Mouse (Mus musculus) ovary, postnatal 10 days (tissue): ENCODE data around the gene Rfx4.

Source experiments
- DNase-seq: peaks from one replicate; pipeline ENCODE4 v3.0.0; 2022; ENCODE audit warnings: low spot score

Gene Rfx4

DNA sequence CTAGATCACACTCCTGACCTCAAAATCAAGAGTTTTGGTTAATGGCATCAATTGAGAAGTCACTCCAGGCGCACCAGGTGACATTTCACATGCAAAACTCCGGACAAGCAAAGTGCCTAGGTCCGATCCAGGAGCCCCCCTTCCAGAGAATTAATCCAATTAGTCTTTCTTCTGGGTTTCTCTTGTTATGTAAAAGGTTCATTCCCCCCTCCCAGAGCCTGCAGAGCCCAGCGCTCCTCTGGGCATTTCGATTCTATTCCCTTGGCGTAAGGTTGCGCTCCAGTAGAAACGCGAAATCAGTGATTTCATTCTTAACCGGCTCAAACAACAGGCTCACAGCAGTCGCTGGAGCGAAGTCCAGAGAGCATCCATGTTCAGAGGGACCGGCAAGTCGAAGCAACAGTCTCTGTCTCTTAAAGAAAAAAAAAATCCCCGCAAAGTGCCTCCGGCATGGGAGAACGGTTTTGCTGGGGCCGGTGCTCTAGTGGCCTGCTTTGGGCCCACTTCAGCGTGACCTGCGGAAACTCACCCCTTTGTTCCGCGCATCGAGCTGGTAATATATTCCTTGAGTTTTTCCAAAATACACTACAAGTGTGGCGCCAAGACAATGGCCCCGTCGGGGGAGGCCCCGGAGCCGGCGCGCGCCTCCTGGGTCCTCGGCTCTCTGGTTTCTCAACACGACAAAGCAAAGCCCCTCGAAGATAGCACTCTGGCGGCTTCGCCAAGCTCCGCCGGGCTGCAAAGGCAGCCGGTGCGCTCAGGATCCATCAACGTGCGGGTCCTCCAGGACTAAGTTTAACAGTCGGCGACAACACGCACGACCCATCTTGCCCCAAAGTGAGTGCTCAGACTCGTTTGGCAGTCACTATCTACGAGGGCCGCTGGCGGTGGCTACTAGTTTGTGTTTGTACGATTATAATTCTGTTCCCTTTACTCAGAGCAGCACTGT, 2.9 kb downstream of the Rfx4 start:
- no peak for DNase-seq

DNA sequence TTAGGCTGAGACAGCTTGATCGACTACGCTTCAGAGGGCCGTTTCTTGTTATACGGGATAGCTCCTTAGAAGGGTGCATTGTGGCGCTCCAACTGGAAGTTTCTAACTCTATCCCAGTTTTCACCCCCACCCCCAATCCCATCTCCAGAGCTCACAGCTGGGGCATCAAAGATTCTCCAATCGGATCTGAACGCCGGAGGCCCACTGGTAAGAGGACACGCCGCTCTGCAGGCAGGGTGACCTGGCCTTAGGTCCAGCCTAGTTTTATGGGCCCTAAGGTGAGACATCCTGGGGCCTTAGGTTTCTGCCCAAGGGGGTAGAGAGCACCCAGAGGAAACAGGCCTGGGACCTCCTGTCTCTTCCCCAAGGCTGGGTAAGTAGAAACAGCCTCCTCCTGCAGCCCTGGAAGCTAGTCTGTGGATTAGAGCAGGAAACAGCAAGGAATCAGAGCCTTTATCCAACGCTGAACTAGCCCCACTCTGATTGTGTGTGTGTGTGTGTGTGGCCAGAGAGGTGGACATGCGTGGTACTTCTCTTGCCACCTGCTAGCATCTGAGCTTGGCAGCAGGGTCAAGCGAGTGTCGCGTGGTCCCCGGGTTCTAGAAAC, 3.8 kb downstream of the Rfx4 start:
- no peak for DNase-seq

DNA sequence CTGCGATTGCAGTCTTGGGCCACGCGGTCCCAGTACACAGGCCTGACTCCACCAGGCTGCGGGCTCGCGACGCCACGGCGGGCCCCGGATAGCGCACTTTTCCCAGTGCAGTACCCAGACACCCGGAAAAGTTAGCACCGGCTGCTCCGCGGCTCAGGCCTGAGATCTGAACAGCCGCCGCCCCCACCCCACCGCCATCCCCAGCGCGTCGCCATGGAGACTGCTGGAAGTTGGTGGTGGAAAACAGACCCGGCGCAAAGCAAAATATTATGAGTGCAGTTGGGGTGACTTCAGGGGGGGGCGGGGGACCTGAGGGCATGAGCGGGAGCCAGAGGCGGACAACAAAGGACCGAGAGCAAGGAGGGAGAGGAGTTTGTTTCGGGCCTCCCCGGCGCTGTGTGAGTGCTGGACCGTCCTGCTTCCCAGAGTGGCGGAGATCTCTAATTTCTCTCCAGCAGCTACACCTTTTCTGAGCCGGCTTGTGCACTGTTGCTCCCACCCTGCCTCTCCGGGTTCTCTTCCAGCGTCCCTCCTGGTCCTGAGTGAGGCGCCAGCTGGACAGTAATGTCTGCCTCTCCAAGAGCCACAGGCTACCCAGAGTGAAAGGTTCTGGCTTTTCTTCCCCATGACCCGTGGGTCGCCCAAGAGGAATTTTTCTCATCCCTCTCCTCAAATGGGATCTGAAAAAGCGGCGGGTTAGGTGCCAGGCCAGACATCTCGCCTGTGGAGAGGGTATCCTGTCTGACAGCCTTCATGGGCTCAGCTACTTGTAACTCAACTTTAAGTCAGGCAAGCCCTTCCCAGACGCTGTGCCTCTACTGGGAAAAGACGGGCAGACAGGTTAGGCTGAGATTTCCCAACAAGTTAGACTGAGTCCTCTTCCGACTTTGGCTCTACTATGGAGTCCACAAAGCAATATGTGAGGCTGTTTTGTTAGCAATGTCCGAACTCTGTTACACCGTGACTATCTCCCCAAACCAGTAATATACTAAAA, 4.6 kb downstream of the Rfx4 start:
- no peak for DNase-seq

DNA sequence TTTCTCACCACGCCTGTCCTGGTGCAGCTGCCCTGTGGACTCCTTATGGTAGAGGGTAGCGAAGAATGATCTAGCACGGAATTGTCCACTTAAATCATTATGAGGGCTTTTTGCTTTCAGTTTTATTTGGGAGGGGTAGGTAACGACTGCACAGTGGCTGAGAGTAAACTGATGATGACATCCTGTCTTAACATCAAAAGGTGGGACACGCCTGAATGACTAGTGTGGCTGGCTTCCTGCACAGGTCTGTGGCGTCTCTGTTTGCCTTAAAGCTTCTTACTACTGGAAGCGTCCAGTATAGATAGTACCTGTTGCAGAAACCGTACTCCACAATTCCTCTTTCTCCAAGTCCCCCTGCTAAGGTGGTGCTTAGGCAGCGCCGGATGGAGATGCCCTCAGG, 12.9 kb downstream of the Rfx4 start:
- DNase-seq: no peak

DNA sequence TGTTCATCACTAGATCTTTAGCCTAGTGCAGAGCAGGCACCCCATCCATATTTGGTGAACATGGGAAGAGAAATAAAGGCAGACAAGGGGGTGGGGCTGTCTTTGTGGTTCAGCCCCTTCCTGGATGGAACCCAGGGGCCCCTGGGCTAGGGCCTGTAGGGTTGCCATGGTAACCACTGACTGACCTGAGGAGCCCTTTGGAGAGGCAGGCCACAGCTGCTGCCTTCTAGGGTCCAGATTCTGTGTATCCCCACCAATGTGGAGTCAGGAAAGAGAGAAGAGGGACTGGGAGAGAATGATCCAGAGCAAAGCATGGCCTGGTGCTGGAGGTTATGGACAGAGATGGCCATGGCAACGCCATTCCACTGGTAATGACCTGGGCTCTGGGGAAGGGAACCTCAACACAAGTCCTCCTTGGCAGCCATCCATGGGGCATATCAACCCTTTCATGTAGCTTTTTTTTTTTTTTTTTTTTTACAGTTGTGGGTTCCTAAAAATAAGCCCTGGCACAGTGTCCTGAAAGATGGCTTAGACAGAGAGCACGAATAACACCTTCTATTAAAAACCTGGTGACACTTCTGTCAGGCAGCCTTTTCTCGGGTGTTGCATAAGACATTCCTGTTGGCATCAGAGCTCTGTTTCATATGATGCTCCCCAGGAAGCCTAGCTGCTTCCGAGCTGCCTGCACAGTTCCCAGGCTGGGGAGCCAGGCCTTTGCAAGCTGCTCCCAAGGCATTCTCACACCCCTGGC, 16.7 kb downstream of the Rfx4 start:
- DNase-seq: no peak

DNA sequence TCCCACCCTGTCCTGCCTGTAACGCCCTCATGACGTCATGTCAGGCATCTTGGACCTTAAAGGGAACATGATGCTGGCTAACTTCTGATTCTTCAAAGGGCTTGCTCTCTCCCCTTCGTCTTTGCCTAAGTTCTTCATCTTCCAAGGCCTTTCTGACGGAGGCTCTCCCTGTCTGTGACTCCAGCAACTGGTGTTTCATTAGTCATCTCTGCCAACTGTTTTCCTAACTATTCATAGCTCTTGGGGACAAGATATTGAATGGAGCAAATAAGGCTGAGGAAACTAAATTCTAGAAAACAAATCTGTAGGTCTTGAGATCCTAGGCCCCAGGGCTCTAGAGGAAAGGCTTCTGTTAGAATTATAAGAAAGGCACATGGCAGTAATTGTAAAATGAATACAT, 18.0 kb downstream of the Rfx4 start:
- DNase-seq: no peak

DNA sequence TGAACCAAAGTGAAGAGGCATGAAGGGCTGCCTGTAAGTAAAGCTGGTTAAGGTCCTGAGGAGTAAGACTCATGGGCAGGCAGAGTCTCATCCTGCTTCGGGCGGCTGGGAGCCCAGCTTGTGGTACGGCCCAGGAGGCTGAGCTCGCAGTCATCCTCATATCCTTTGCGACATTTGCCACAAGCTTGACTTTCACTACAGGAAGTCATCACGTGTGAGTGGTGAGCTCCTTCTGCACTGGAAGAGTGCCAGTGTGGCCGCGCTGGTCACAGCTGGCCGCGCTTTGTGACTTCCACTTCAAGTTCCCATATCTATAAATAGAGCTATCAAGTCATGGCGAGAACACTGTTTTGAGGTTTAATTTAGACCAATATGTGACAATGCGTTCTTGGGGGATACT, 18.7 kb downstream of the Rfx4 start:
- DNase-seq: no peak

DNA sequence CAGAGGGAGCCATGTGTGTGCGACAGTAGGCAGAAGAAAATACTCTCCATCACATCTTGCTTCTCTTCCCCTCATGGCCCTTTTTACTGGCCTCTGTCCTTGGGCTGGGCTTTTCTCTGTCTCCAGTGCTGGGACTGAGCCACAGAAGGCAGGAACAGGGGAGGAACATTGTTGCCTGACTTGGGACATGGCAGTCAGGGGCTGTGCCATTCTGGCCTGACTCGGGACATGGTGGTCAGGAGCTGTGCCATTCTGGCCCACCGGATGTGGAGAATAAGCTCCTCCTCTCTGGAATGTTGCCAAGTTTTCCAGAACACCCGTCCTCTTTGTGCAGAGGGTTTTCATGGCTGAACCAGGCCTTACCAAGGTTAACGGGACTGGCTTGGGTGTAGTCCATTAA, 21.2 kb downstream of the Rfx4 start:
- DNase-seq: no peak

DNA sequence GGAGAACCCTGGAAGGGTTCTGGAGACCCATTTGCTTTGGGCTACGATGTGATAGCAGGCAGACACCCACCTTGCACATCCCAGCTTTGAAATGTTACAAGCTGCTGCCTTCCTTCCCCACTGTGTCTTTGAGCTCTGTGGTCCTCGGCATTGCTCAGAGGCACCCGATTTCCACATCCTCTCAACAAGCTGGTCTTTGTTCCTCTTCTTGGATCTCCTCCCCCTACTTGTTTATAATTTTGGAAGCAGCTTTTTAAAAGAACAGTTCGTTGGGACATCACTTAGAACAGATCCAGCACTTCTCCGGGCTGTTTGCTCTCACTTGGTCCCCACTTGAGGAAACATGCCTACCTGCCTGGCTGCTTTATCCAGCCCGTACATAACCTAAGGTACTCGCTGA, 22.1 kb downstream of the Rfx4 start:
- DNase-seq: no peak

DNA sequence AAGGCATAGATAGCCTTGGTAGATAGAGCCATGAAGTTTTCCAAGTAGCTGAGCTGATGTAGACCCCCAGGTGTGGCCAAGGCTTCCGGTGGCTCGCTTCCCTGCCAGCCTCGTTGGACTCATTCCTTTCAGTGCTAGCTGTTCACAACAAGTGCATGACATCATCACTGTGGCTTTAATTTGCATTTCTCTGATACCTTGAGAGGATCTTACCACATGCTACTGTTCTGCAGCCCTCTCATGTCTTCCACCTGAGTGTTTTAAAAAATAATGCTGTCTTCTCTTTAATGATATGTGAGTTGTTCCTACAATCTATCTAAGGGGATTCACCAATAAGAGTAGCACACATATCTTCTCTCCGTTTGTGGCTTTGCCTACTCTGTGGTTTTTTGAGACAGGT, 25.0 kb downstream of the Rfx4 start:
- DNase-seq: no peak

DNA sequence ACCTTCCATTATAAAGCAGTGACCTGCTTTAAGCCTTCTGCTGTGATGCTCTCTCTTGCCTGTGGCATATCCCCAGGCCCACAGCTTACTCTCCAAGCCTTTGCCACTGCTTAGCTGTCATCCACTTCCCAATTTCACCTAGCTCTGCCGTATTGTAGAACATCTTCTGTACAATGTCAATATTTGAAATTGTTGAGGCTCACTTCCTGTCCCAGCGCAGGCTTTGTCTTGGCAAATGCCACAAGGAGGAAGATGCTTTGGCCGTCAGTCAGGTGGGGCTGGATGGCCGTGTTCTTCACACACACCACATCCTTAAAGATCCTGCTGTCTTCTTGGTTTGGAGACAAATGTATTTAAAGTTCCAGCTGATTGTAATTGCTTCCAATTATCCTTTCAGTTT, 29.5 kb downstream of the Rfx4 start:
- no peak for DNase-seq

DNA sequence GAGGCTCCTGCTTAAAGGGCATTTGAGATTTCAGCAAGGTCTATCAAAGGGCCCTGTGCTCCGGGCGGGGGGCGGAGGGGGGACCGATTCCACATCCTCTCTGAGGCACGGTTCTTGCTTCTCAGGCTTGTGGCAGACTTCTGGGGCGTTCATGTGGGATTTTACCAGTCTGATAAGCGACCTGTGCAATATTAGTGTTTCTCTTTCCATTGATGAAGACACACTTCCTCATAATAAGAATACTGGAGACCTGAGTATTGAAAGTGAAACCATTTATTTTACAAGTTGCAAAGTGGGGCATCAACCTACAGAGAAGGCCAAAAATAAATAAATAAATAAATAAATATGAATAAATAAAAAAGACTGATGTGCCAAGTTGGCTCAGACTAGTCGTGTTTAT, 34.5 kb downstream of the Rfx4 start:
- no peak for DNase-seq

DNA sequence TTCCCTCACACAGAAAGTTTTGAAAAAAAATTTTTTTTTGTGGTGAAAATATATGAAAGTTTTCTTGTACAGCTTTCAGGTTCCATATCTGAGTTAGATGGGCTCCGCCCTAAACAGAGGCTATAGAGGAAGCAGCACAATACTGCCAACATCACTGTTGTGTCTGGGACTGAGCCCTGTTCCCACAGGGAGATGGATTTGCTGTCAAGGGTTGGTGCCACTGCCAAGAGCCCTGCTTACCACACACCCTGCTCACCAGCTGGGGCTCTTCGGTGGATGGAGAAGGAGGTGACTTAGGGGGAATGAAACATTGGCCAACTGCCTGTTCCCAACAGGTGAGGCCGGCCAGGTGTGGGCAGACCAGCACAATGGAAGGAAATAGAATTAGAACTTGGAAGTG, 35.3 kb downstream of the Rfx4 start:
- no peak for DNase-seq

DNA sequence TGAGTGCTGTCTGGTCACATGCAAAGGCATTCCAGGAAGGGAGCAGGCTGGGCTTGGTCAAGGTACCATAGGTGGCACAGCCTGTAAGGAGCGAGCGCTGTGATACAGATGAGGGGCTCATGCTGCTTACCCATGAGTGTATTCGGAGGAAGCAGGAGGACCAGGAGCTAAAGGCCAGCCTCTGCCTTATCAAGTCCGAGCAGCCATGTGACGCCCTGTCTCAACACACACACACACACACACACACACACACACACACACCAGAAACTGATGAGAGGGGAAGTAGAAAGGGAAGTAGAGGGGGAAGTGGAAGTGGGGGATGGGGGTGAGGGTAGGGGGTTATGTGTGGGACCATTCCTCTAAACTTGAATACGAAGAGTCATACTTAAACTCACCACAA, 45.7 kb downstream of the Rfx4 start:
- no peak for DNase-seq

DNA sequence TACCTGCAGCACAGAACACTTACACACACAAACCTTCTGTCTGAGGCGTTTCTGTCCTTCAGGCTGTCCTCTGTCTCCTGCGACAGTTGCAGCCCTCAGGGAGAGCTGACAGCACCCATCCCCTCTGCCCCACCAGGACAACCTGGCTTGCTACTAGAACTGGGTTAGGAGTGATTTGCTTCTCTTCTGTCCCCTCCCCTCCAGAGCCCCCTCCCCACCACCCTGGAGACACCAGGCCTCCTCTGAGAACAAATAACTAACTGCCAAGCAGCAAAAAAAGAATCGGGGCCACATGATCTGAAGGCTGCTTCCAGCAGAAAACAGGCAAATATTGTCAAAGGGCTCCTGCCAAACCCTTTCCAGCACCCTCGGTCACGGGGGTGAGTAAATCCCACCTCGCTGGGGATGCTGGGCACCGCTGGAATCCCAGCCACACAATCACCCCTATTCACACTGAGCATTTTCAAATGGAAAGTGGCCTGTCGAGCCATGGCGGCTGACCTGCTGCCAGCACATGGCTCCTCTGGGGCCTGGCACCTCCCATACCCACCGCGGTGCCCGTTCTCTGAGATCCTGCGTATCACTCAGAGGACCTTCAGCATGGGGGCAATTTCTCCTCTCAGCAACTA, 47.5 kb downstream of the Rfx4 start:
- no peak for DNase-seq

DNA sequence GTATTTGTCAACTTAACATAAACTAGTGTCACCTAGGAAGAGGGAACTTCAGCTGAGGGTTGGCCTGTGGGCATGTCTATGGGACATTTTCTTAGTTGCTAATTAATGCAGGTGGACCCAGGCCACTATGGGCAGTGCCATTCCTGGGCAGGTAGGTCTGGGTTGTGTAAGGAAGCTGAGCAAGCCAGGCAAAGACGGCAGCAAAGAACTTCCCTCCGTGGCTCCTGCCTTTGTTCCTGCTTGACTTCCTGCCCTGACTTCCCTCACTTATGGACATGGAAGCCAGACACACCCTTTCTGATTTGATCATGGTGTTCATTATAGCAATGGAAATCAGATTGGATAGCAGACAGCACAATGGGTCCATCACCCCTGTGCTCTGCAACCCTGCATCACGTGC, 49.7 kb downstream of the Rfx4 start:
- DNase-seq: no peak

DNA sequence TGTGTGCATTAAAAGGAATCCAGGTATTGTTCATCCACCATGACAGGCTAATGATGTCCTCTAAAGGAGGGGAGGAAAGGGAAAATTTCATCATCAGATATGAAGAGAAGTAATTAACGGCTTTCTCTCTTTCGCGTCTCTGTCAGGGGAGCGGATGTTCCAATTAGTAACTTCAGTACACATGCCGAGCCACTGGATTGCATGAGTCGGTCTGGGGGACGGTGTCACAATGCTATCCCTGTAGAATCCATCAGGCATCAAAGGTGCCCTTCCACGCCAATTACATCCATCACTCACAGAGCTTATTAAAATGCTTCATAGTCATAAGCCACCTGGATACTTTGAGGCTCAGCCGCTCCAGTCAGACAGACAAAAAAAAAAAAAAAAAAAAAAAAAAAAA, 51.3 kb downstream of the Rfx4 start:
- DNase-seq: no peak

DNA sequence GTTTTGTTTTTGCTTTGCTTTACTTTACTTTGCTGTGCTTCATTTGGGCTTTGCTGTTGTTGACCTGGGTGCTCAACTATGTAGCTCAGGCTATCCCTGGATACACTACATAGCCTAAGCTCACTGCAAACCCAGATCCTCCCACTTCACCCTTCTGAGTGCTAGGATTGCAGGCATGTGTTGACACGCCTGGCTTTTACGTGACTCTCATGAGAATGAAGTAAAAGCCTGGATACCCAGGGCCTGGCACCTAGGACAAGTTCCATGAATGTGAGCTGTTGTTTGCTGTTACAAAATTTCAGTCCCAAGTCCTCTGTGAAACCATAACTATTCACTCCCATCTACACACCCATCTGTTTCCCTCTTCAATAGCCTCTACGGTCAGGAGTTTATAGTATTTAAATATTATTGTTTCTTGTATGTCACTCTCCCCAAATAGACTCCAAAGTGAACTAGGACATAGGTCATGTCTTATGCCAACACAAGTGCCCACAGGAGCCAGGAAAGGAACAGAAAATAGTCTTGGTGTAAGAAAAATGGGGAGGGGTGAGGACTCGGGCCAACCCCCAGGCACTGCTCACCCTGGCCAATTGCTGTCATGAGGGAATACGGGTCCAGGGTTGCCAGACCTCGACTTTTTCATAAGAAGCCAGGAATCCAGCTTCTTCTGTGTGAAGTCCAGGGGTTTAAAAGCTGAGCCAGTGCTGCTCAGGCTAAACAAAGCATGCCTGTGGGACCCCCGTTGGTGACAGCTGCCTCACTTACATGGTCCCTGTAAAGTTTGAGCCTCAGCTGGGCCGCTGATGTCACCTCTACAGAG, 54.4 kb downstream of the Rfx4 start:
- DNase-seq: no peak

DNA sequence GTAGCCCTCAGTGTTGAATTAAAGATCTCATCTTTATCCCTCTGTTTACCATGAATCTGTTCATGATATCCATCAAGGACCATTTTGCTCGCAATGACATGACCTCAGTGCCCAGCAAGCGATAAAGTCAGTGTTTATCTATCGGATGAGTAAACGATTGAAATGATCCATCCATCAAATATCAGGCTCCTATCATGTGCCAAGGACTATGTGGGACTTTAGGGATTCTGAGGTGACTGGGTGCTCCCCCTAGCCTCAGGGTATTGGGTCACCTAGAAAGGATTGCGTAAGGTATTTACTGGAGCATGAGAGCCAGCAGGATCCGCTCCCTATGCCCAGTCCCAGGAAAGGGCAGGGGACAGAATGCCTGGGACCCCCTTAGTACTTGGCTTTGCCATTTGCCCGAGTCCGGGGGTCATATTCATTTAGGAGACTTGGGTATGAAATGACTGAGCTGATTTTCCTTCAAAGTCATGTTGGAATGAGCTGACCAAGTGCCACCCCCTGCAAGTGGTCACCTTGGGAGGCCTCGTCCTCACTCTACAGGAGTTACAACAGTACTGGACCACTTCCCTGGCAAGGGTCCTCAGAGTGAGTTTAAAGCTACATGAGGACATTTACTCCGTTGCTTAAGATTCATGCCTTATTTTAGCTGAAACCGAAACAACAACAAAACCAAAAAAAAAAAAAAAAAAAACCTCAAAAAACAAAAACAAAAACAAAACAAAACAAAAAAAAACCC, 55.5 kb downstream of the Rfx4 start:
- DNase-seq: no peak

DNA sequence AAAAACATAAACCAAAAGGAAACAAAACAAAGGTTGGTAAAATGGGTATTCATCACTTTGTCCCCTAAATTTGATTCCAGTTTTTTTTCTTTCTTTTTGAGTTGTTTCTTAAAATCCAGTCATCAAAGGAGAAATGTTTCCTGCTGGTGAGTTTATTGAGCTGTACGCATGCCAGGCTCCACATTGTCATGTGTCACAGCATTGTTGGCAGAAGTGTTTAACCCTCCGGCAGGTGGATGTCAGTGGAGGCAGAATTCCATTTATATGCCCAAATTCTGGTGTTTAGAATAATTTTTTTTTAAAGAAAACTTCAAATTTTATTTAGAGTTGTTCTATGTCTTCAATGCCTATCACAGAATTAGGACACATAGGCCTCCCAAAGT, 56.0 kb downstream of the Rfx4 start:
- no peak for DNase-seq
